Mouse (Mus musculus) MEL (cell line): Measurements from ENCODE around the gene Safb.

Experiments
- CHD2 ChIP-seq: IDR thresholded peaks from 2 replicates; pipeline ENCODE4 v1.6.1; 2011; ENCODE audit warnings: low read length, improper control_type of control experiment
- CTCF ChIP-seq, 3 experiments: IDR thresholded peaks in 2 of 3; conservative IDR thresholded peaks in 1 of 3; 2 replicates each; pipeline ENCODE4 v1.5.1; 2011 to 2012; ENCODE audit warnings: low read length in 3 of 3, low read depth in 2 of 3, mild to moderate bottlenecking in 2 of 3, improper control_type of control experiment in 1 of 3, inconsistent platforms in 1 of 3, mixed read lengths in 1 of 3, moderate library complexity in 1 of 3; ENCODE audit not compliant: control insufficient read depth in 1 of 3, insufficient read depth in 1 of 3, poor library complexity in 1 of 3, severe bottlenecking in 1 of 3
- EP300 ChIP-seq, 2 experiments: IDR thresholded peaks; 2 replicates each; pipeline ENCODE4 v1.6.1; 2011; ENCODE audit warnings: improper control_type of control experiment in 2 of 2, low read length in 2 of 2, low read depth in 1 of 2, mild to moderate bottlenecking in 1 of 2
- MAFK ChIP-seq: IDR thresholded peaks from 2 replicates; pipeline ENCODE4 v1.6.1; 2011; ENCODE audit warnings: low read depth, mild to moderate bottlenecking, low read length, improper control_type of control experiment, borderline replicate concordance
- MAX ChIP-seq: IDR thresholded peaks from 2 replicates; pipeline ENCODE4 v1.6.1; 2011; ENCODE audit warnings: low read length, improper control_type of control experiment
- NELFE ChIP-seq: IDR thresholded peaks from 2 replicates; pipeline ENCODE4 v1.6.1; 2011; ENCODE audit warnings: low read depth, low read length, improper control_type of control experiment
- POLR2A ChIP-seq, 2 experiments: IDR thresholded peaks; 2 replicates each; pipeline ENCODE4 v1.6.1; 2011 to 2012; ENCODE audit warnings: low read length in 2 of 2, mild to moderate bottlenecking in 2 of 2, control low read depth in 1 of 2, improper control_type of control experiment in 1 of 2, low read depth in 1 of 2, moderate library complexity in 1 of 2; ENCODE audit not compliant: control insufficient read depth in 1 of 2, insufficient read depth in 1 of 2, poor library complexity in 1 of 2
- POLR2AphosphoS2 ChIP-seq: IDR thresholded peaks from 2 replicates; pipeline ENCODE4 v1.6.1; 2011; ENCODE audit warnings: low read length, improper control_type of control experiment
- RAD21 ChIP-seq: IDR thresholded peaks from 2 replicates; pipeline ENCODE4 v1.6.1; 2011; ENCODE audit warnings: mild to moderate bottlenecking, low read depth, low read length, improper control_type of control experiment
- SIN3A ChIP-seq: IDR thresholded peaks from 2 replicates; pipeline ENCODE4 v1.6.1; 2012; ENCODE audit warnings: low read length, improper control_type of control experiment, inconsistent platforms
- TCF12 ChIP-seq: IDR thresholded peaks from 2 replicates; pipeline ENCODE4 v1.6.1; 2014; ENCODE audit warnings: low read depth, mild to moderate bottlenecking, inconsistent platforms, low read length, improper control_type of control experiment, moderate library complexity
- USF1 ChIP-seq: IDR thresholded peaks from 2 replicates; pipeline ENCODE4 v1.6.1; 2014; ENCODE audit warnings: low read depth, mild to moderate bottlenecking, inconsistent platforms, low read length, improper control_type of control experiment, moderate library complexity
- ZNF384 ChIP-seq: IDR thresholded peaks from 2 replicates; pipeline ENCODE4 v1.6.1; 2012; ENCODE audit warnings: low read depth, mild to moderate bottlenecking, inconsistent platforms, low read length, improper control_type of control experiment

DNA sequence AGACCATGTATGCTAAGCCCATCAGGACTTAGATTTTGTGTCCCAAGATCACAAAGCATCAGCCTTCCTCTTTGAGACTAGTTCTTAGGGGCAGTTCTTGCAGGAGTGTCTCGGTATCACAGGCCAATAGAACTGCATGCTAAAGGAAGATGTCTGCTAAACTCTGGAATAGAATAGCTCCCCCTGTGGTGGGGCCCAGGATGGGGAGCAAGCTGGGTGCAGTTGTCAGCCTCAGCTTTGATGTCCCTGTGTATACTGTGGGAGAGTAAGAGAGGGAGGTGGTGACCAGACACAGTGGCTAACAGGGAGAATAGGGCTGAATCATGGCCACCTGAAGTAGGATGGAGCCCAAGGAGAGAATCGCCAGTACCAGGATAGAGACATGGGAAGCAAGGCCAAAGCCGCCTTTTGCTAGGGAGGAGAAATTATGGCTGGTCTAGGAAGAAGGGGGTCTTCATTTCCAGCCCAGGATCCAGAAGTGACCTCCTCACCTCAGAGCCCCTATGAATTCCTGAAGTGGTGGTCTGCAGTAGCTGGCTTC is 40.9 kb upstream of the Safb start:
- TF ChIP-seq SIN3A (no peak), NELFE (no peak), CTCF (IDR thresholded peaks at IDR 0.05 in 2 of 3, conservative IDR thresholded peaks at IDR 0.05 in 1 of 3; ENCODE audit: control insufficient read depth in 1 of 3, insufficient read depth in 1 of 3, low read depth in 2 of 3, low read length in 3 of 3, poor library complexity in 1 of 3, severe bottlenecking in 1 of 3) (peak; percentile 42 to 49 (median 47); a peak in 5 of 6 replicates), RAD21 (peak; percentile 15), EP300 (IDR thresholded peaks at IDR 0.05; ENCODE audit: low read depth in 1 of 2, low read length in 2 of 2) (no peak), POLR2A (IDR thresholded peaks at IDR 0.05; ENCODE audit: control insufficient read depth in 1 of 2, insufficient read depth in 1 of 2, low read depth in 1 of 2, low read length in 2 of 2, poor library complexity in 1 of 2) (no peak), TCF12 (no peak), POLR2AphosphoS2 (no peak), USF1 (no peak), CHD2 (no peak), MAX (no peak), ZNF384 (no peak), MAFK (no peak)
